Mouse (Mus musculus) stomach, postnatal 0 days (tissue): ENCODE results near the gene Lhx4.

Experiments used
- CTCF ChIP-seq: IDR thresholded peaks from 2 replicates; pipeline ENCODE4 v1.5.1; 2016; ENCODE audit warnings: antibody characterized with exemption, low read depth, mild to moderate bottlenecking, moderate library complexity
- EP300 ChIP-seq: optimal IDR thresholded peaks from 2 replicates; pipeline ENCODE3; 2016; ENCODE audit warnings: antibody characterized with exemption

DNA sequence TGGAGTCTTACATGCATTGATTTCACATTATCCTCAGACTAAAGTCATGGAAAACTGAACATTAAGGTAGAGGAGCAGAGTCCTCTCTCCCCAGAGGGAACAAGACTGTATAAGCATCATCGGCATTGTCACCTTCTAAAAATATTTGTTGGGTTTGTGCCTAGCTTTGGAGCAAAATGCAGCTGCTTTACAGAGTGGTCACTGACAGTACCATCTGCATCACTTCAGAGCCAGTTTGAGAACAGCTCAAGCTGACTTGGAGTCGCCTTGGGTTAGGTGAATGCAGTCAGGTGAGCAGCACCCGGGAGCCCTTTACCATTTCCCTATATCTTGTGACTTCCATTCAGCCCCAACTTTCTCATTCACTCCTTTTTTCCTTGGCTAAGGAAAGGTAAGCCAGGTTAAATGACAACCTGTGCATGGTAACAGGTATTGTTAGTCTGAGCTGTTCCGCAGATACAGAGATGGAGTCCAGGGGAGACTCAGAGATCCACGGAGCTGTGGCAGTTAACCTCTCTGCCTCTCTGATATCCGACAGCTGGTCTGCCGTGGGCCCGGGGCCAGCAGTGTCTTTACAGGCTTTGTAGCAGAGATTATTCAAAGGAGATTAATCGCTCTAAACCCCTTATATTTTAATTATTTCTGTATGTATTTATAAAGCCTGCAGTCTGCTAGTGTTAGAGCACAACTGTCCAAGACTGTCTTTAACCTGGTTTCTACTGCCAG is 101.2 kb downstream of the Lhx4 start:
- TF ChIP-seq CTCF: no peak
- no peak for TF ChIP-seq EP300
